Mouse (Mus musculus) midbrain, embryonic 15.5 days (tissue): Measurements from ENCODE around the gene Gm1123. TPM values are rescaled to one million over a fixed set of nuclear protein-coding genes. Genes with fewer than 3 reads are reported as not detected.

ENCODE experiments used
- ATAC-seq: fragments of 200-750 bp; cut with Nextera tagmentation; replicated peaks from 2 replicates; pipeline ENCODE4 v1.8.0; 2017; ENCODE audit warnings: moderate TSS enrichment
- H3K27ac ChIP-seq: fragments of 300-500 bp; sonication (generic); 2 replicates; pipeline ENCODE4 v1.5.1; 2015; ENCODE audit warnings: mild to moderate bottlenecking, inconsistent platforms
- H3K27me3 ChIP-seq: fragments of 300-500 bp; sonication (generic); replicated peaks from 2 replicates; pipeline ENCODE4 v1.6.1; 2015; ENCODE audit warnings: inconsistent platforms
- H3K36me3 ChIP-seq: fragments of 300-500 bp; sonication (generic); replicated peaks from 2 replicates; pipeline ENCODE4 v1.6.1; 2015; ENCODE audit warnings: inconsistent platforms
- H3K4me1 ChIP-seq: fragments of 300-500 bp; sonication (generic); 2 replicates; pipeline ENCODE4 v1.6.1; 2015; ENCODE audit warnings: inconsistent platforms
- H3K4me2 ChIP-seq: fragments of 300-500 bp; sonication (generic); 2 replicates; pipeline ENCODE4 v1.6.1; 2015; ENCODE audit warnings: inconsistent platforms, mild to moderate bottlenecking, moderate library complexity
- H3K4me3 ChIP-seq: fragments of 300-500 bp; sonication (generic); 2 replicates; pipeline ENCODE4 v1.5.1; 2015; ENCODE audit warnings: mild to moderate bottlenecking, inconsistent platforms
- H3K9ac ChIP-seq: fragments of 300-500 bp; sonication (generic); 2 replicates; pipeline ENCODE4 v1.6.1; 2015; ENCODE audit warnings: mild to moderate bottlenecking, inconsistent platforms
- H3K9me3 ChIP-seq: fragments of 300-500 bp; sonication (generic); 2 replicates; pipeline ENCODE4 v1.6.1; 2016; ENCODE audit warnings: inconsistent platforms
- WGBS: fragments of 180-500 bp; shearing (Covaris S2); methylation state at CpG from one replicate; pipeline ENCODE4 v1.1.7; 2015; ENCODE audit warnings: mixed read lengths; 5-methylcytosine and 5-hydroxymethylcytosine counted together
- polyA plus RNA-seq: library from polyadenylated mRNA; unstranded; fragments of >200 nt; fragmentation: Nextera tagmentation; extraction: Ambion mirVana; gene quantifications from 2 replicates; pipeline ENCODE4 v1.2.1, GENCODE M21; 2015

Gene Gm1123
- polyA plus RNA-seq, 1 experiment from 2014 or later: 0.18 TPM

GRCm38 (mm10) chr9:98962478-98963142 is 72.9 kb downstream of the Gm1123 start:
- no peak overlapping the region for H3K4me3 ChIP-seq

GRCm38 (mm10) chr9:98961591-98962477 is 73.7 kb downstream of the Gm1123 start:
- no peak overlapping the region for H3K9ac ChIP-seq
- H3K27ac ChIP-seq: no peak overlapping the region
- no peak for ATAC-seq
- no peaks in the 10 kb centered on the region for H3K9me3 ChIP-seq
- H3K4me3 ChIP-seq: no peak overlapping the region
- H3K4me1 ChIP-seq: peaks cover 4% of the 10 kb centered on the region
- no peaks in the 10 kb centered on the region for H3K36me3 ChIP-seq
- WGBS: 7% methylated on average over 22 of the region's 22 CpGs
- peaks cover 73% of the 10 kb centered on the region for H3K27me3 ChIP-seq
- no peak overlapping the region for H3K4me2 ChIP-seq

More at GRCm38 (mm10) chr9:98962478-98963142, 72.9 kb downstream of the Gm1123 start:
- Histone ChIP-seq H3K27me3 (peaks cover 80% of the 10 kb centered on the region), H3K27ac (no peak overlapping the region), H3K4me2 (no peak overlapping the region), H3K4me1 (no peaks in the 10 kb centered on the region), H3K9me3 (no peaks in the 10 kb centered on the region), H3K36me3 (no peaks in the 10 kb centered on the region), H3K9ac (no peak overlapping the region)
- ATAC-seq: no peak
- under 1% methylated on average over 20 of the region's 20 CpGs for WGBS

- Histone ChIP-seq H3K4me2 (no peak overlapping the region), H3K27me3 (peaks cover 74% of the 10 kb centered on the region), H3K4me1 (peaks cover 19% of the 10 kb centered on the region), H3K4me3 (no peak overlapping the region), H3K27ac (no peak overlapping the region), H3K36me3 (no peaks in the 10 kb centered on the region), H3K9ac (no peak overlapping the region), H3K9me3 (no peaks in the 10 kb centered on the region)
- no peak for ATAC-seq
- WGBS: 21% methylated on average over 5 of the region's 5 CpGs
These were observed 75.2 kb downstream of the Gm1123 start for GRCm38 (mm10) chr9:98960348-98960747.

GRCm38 (mm10) chr9:98959851-98960250 is 75.7 kb downstream of the Gm1123 start:
- Histone ChIP-seq H3K27me3 (peaks cover 72% of the 10 kb centered on the region), H3K9ac (no peak overlapping the region), H3K27ac (no peak overlapping the region), H3K4me2 (no peak overlapping the region), H3K9me3 (no peaks in the 10 kb centered on the region), H3K4me3 (no peak overlapping the region), H3K4me1 (peaks cover 24% of the 10 kb centered on the region), H3K36me3 (no peaks in the 10 kb centered on the region)
- WGBS: 26% methylated on average over 3 of the region's 3 CpGs
- no peak for ATAC-seq

- Histone ChIP-seq H3K27ac (no peak overlapping the region), H3K9me3 (no peaks in the 10 kb centered on the region), H3K27me3 (peaks cover 73% of the 10 kb centered on the region), H3K4me2 (no peak overlapping the region), H3K4me3 (no peak overlapping the region), H3K9ac (no peak overlapping the region), H3K4me1 (peaks cover 29% of the 10 kb centered on the region), H3K36me3 (no peaks in the 10 kb centered on the region)
- ATAC-seq: no peak
- whole genome bisulfite sequencing: 9% methylated on average over 6 of the region's 6 CpGs
These were observed 76.9 kb downstream of the Gm1123 start for GRCm38 (mm10) chr9:98958628-98959027.

- Histone ChIP-seq H3K4me3 (no peak overlapping the region), H3K4me1 (peaks cover 29% of the 10 kb centered on the region), H3K36me3 (no peaks in the 10 kb centered on the region), H3K27ac (no peak overlapping the region), H3K9me3 (no peaks in the 10 kb centered on the region), H3K27me3 (peaks cover 73% of the 10 kb centered on the region), H3K4me2 (no peak overlapping the region), H3K9ac (no peak overlapping the region)
- WGBS: under 1% methylated on average over 23 of the region's 23 CpGs
- no peak for ATAC-seq
These were observed 77.7 kb downstream of the Gm1123 start for GRCm38 (mm10) chr9:98957751-98958351.

Other genes with a start within 250 kb of the Gm1123 start
- 0.33 TPM in 1 of 2 replicates, not detected in the other for gene Prr23a1, start 193.2 kb downstream of the Gm1123 start, polyA plus RNA-seq
- not detected in 2 replicates for gene Prr23a2, start 179.2 kb downstream of the Gm1123 start, polyA plus RNA-seq
- gene Prr23a3, start 170.9 kb downstream of the Gm1123 start, polyA plus RNA-seq: 0.15 TPM in 1 of 2 replicates, not detected in the other
- not detected in 2 replicates for gene 7420426K07Rik, start 132.6 kb downstream of the Gm1123 start, polyA plus RNA-seq
- 0.61 and 0.75 TPM in 2 replicates for gene Foxl2, start 80.4 kb downstream of the Gm1123 start, polyA plus RNA-seq
- 110 and 115 TPM in 2 replicates for gene Faim, start 49.3 kb downstream of the Gm1123 start, polyA plus RNA-seq
- gene Pik3cb, start 104.9 kb upstream of the Gm1123 start, polyA plus RNA-seq: 2.3 and 4.4 TPM in 2 replicates
- gene Faiml, start 201.5 kb upstream of the Gm1123 start, polyA plus RNA-seq: not detected in 2 replicates
- 62.6 and 63.5 TPM in 2 replicates for gene Cep70, start 207.7 kb upstream of the Gm1123 start, polyA plus RNA-seq